Mouse (Mus musculus) thymus, adult 2 months (tissue): ENCODE results near the gene Trim37.

ENCODE experiments used
- CTCF ChIP-seq: fragments of 200-500 bp; IDR thresholded peaks from 2 replicates; pipeline ENCODE4 v1.5.1; 2012; ENCODE audit warnings: mild to moderate bottlenecking, control low read depth, low read length, moderate library complexity, borderline replicate concordance; ENCODE audit not compliant: control insufficient read depth, poor library complexity, insufficient read depth; ENCODE audit errors: extremely low read depth
- POLR2A ChIP-seq: fragments of 200-500 bp; IDR thresholded peaks from 2 replicates; pipeline ENCODE4 v1.6.1; 2012; ENCODE audit warnings: mild to moderate bottlenecking, low read length, control low read depth, moderate library complexity; ENCODE audit not compliant: control insufficient read depth, poor library complexity, insufficient read depth; ENCODE audit errors: extremely low read depth

DNA sequence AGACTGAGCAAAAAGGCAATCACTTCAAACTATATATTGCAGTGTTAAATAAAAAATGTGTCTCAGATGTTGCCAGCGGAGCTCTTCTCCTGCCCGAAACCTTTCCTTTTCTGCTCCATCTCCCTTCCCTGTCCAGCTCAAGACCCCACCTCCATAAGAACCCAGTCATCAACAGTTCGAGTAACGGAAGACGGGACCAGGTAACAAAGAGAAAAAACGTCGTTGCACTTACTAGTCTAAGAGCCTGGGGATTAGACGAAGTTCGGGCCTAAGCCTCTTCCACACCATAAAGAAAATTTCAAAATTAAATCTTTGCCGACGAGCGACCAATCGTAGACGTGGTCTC lies 18.5 kb upstream of the Trim37 start, which contains the start of gene Prr11:
- TF ChIP-seq CTCF (no peak), POLR2A (no peak)
